Mouse (Mus musculus): Measurements from ENCODE around the gene Prim2.

Gene Prim2

GRCm38 (mm10) chr1:33599698-33600097 is 69.9 kb downstream of the Prim2 start:
- no peak for DNase-seq

- DNase-seq = no peak
Observed at GRCm38 (mm10) chr1:33599019-33599667, 70.5 kb downstream of the Prim2 start.

- DNase-seq = no peak
Observed at GRCm38 (mm10) chr1:33597043-33597442, 72.6 kb downstream of the Prim2 start.

GRCm38 (mm10) chr1:33595936-33596335 is 73.7 kb downstream of the Prim2 start:
- DNase-seq = no peak

GRCm38 (mm10) chr1:33594966-33595365 is 74.6 kb downstream of the Prim2 start:
- DNase-seq = no peak

- DNase-seq = no peak
Observed at GRCm38 (mm10) chr1:33593718-33594388, 75.7 kb downstream of the Prim2 start.

GRCm38 (mm10) chr1:33591997-33592608 is 77.5 kb downstream of the Prim2 start:
- DNase-seq = no peak

GRCm38 (mm10) chr1:33590556-33591411 is 78.8 kb downstream of the Prim2 start:
- DNase-seq = no peak

- DNase-seq = no peak
Observed at GRCm38 (mm10) chr1:33589531-33589930, 80.1 kb downstream of the Prim2 start.

- no peak for DNase-seq
Observed at GRCm38 (mm10) chr1:33588557-33588956, 81.0 kb downstream of the Prim2 start.

GRCm38 (mm10) chr1:33584590-33584978 is 85.0 kb downstream of the Prim2 start:
- no peak for DNase-seq

GRCm38 (mm10) chr1:33583817-33584589 is 85.6 kb downstream of the Prim2 start:
- no peak for DNase-seq

- DNase-seq = no peak
Observed at GRCm38 (mm10) chr1:33578593-33578992, 91.0 kb downstream of the Prim2 start.

- DNase-seq = no peak
Observed at GRCm38 (mm10) chr1:33574459-33574858, 95.1 kb downstream of the Prim2 start.

- no peak for DNase-seq
Observed at GRCm38 (mm10) chr1:33565764-33566401, 103.7 kb downstream of the Prim2 start.

- DNase-seq = no peak
Observed at GRCm38 (mm10) chr1:33564032-33564431, 105.6 kb downstream of the Prim2 start.

- DNase-seq = no peak
Observed at GRCm38 (mm10) chr1:33563611-33564010, 106.0 kb downstream of the Prim2 start.

GRCm38 (mm10) chr1:33556638-33557037 is 113.0 kb downstream of the Prim2 start:
- DNase-seq = no peak

- no peak for DNase-seq
Observed at GRCm38 (mm10) chr1:33555626-33556025, 114.0 kb downstream of the Prim2 start.

- DNase-seq = peak; percentile 89
Observed at GRCm38 (mm10) chr1:33551350-33551749, 118.2 kb downstream of the Prim2 start.

GRCm38 (mm10) chr1:33541708-33542107 is 127.9 kb downstream of the Prim2 start:
- DNase-seq = no peak

- DNase-seq = no peak
Observed at GRCm38 (mm10) chr1:33537948-33538347, 131.6 kb downstream of the Prim2 start.

Measured in heart, adult 11 months (tissue).